Mouse (Mus musculus): Measurements from ENCODE around the gene Hs3st3a1.

Hs3st3a1 gene

GRCm38 (mm10) chr11:64559388-64559787, 124.3 kb downstream of the Hs3st3a1 start:
- no peak for DNase-seq (ENCODE audit: low spot score in 2 of 2)

DNA sequence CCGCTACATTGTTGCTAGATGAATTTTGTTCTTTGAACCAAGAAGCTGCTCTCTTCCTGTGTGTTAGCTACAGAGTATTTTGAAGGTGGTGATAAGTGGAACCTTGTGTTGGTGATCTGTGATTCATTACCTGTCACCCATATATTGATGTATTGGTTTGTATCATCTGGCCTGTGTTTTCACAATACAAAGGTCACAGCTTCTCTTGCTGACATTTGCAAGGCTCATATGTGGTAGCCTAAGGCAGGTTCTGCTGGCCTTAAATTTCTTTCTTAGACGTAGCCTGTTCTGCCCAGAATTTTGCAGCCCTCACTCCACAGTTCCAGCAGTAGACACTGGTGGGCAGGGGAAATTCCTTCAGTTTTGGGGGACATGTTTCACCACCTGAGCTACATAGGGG, 125.3 kb downstream of the Hs3st3a1 start:
- no peak for DNase-seq (ENCODE audit: low spot score in 2 of 2)

DNA sequence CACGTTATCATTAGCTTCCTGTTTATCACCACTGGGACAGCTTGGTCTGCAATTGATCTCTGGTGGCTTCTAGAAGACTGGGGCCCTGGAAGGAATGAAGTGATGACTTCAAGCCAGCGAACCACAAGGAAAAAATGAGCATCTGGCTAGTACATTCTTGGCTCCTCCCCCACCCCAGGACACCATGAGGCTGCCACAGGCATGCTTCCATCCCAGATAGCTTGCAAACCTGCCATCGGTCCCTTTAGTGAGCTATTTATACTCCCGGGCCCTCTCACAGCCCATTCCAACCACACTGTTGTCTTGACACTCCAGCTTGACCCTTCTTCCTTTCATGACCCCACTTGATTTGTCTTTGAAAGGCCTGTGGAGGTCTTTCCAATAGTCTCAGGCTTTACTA, 127.6 kb downstream of the Hs3st3a1 start:
- no peak for DNase-seq (ENCODE audit: low spot score in 2 of 2)
